Mouse (Mus musculus) A20 (cell line): ENCODE measurements around the gene Tmem256.
A peak's percentile ranks its signal among the peaks of the same experiment; 100 is the strongest.

Experiments
- DNase-seq: peaks from one replicate; pipeline ENCODE4 v3.0.0-alpha.2; 2011; ENCODE audit warnings: low read depth, low spot score

Gene Tmem256

DNA sequence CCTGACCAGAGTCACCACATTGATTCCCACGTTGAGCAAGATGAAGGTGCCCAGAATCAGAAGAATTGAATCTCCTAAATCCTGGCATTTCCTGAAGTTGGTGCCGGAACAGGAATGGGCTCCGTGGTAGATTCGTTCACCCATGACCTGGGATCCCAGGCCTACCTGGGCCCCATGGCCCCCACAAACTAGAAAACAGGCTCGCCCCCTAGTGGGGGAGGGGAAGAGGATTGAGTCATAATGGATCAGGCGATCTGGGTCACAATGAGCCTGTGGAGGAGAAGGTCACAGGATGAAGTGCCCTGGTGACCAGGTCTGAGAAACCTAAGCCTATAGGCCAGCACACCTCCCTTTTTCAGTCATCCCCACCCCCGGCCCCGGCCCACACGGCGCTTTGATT, 23.2 kb upstream of the Tmem256 start, which contains the start of gene Gm39566:
Gene Gm39566, minus strand, starts transcription at position 144 of the 400 bp plus-strand sequence.
- no peak for DNase-seq

DNA sequence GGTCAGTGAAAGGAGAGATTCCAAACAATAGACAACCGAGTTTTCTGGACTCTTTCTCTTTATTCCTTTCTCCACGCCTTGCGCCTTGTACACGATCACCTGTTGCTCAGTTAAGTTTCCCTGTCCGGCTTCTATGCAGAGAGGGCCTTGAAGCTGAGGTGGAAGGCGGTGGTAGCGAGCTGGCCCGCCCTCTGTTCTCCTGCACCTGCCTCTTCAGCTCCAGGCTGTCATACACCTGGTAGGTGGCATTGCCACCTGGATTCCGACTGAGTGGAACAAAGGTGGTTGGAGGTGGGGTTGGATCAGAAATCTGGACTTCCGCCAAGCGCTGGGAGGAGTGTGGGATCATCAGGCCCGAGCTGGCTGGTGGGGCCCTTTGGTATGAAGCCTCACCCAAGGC, 21.8 kb upstream of the Tmem256 start:
- no peak for DNase-seq

DNA sequence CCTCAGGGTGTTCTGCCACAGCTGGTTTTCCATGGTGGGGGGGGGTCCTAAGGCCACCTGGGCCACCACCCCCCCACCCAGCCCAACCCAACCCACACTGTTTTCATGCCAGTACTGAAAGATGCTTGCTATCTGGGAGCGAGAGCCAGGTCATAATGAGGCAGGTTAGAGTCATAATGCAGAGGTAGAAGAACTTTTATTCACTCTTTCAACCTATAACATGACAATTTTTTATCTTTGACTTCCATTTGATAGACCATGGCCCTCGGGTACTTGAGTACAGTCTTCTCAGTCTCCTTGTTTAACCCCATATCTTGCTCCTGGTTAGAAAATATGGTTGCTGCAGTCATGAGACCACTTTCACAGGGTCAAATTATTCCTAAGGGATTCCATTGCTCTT, 19.9 kb upstream of the Tmem256 start, which contains the start of gene Spem2:
Gene Spem2, minus strand, starts transcription at position 101 of the 400 bp plus-strand sequence.
- DNase-seq, result no peak

DNA sequence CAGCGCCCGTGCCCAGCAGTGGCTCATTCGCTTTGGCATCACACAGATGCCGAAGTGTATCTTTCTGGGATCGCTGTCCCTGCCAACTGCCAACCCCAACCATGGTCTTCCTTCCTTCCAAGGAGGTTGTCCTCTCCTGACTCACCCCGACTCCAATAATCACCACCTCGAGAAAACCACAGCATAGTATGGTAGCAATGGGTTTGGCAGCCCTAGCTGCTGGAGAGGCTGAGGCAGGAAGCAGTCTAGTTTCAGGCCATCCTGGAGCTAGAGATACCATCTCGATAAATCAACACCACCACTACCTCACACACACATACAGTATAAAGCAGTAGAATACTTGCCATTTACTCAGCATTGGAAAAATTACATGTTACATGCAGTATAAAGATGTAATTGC, 19.4 kb upstream of the Tmem256 start:
- no peak for DNase-seq

GRCm38 (mm10) chr11:69822080-69822479, 16.2 kb upstream of the Tmem256 start, which contains the start of gene Spem1:
Gene Spem1 (minus strand): TSS chr11:69822180.
- no peak for DNase-seq

- DNase-seq, result no peak
Measured at GRCm38 (mm10) chr11:69823456-69823855, 14.9 kb upstream of the Tmem256 start.

DNA sequence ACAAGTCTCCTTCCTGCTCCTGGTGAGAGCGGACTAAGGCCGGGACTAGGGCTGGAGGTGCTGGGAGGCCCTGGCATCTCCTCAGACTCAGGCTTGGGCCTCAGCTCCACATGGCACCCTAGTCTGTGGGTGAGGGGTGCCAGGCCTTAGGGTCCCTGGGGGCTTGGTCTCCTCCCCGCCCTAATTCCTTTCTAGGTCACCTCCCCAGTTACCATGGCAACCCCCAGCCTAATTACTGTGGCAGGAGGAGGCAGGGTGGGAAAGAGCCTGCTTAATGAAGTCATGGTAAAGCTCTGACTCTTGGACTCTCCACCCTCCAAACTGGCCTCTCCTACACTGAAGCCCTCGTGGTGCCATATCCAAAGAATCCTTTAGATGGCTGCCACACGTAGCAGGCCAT, 9.5 kb upstream of the Tmem256 start:
- no peak for DNase-seq

DNA sequence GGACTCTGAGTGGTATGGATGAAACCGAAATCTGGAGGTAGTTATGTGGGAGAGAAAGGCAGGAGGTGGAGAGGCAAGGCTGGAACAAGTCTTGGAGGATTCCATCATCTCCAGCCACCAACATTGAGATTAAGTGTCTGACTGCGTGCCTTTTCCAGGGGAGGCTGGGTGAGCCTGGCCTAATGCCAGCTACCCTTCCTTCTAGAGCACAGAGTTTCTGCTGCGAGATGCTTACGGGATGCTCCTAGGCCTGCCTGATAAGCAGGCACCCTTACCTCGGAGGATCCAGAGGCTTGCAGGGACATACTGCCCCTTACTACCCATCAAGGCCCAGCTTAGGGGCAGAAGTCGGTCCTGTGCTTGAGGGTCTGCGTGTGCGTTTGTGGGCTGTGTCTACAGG, 4.8 kb upstream of the Tmem256 start:
- DNase-seq, result no peak

DNA sequence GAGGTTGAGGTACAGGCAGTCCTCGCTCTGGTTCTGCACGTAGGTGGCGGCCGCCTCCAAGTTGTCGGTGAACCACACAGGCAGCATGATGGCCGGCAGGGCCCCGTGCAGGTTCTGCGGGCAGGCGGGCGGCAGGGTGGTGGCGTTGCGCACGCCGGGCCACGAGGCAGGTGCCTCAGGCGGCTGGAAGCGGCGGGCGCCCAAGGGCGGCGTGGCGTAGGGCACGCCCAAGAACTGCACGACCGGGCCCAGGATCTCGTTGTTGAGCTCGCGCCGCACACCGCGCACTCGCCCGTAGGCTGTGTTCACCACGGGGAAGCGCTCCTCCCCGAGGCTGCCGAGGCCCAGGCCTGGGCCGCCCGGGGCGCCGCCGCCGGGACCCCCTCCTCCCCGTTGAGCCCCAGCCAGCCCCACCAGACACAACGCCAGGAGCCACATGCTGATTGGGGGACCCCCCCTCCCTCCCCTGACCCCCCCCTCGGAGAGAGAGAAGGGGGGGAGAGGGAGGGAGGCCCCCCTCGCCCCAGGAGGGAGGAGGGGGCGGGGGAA, 4.2 kb upstream of the Tmem256 start:
- DNase-seq, result no peak

DNA sequence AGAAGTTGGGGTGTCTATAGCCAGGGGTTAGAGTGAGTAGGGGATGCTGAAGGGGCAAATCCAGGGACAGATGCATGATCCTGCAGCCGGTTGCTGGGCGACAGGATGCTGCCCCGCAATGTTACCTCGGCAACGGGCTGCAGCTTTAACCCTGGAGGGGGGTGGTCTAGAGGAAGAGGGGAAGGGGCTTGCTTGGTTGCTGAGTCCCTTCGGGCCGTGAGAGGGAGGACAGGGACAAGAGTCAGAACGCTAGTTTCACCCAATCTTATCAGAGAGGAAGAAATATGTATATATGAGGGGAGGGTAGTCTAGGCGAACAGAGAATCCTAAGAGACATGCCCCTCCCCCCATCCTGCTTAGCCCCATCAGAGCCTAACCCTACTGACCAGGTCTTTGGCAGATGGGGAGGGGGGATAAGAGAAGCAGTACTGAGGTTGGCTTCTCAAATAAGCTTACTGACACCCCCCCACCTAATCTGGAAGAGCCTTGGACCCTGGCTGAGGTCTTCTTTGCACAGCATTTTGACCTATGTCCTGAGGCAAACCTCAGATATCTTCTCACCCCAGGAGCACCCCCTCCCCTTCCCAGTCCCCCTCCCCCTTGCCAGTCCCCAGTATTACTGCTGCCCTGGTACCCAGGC, 2.9 kb upstream of the Tmem256 start:
- no peak for DNase-seq

- no peak for DNase-seq
Measured at GRCm38 (mm10) chr11:69835966-69836335, 2.4 kb upstream of the Tmem256 start.

GRCm38 (mm10) chr11:69836703-69837576, 1.4 kb upstream of the Tmem256 start:
- DNase-seq, result peak; percentile 23

DNA sequence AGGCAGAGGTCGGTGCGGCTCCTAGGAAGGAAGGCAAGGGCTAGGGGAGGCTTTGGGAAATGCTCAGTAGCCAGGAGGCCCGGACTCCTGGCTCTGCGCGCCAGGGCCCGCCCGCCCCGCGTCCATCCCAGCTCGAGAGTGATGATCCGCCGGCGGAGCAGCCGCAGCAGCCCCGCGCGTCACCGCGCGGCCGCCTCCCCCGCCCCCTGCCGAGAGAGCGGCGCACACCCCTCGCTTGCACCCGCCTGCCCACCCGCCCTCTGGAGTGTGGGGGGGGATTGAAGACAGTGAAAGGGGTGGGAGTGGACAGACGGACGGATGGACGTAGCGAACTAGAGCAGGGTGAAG, 736 bp upstream of the Tmem256 start, which contains the start of gene Nlgn2:
Gene Nlgn2, minus strand, starts transcription at position 181 of the 348 bp plus-strand sequence.
- DNase-seq, result no peak

DNA sequence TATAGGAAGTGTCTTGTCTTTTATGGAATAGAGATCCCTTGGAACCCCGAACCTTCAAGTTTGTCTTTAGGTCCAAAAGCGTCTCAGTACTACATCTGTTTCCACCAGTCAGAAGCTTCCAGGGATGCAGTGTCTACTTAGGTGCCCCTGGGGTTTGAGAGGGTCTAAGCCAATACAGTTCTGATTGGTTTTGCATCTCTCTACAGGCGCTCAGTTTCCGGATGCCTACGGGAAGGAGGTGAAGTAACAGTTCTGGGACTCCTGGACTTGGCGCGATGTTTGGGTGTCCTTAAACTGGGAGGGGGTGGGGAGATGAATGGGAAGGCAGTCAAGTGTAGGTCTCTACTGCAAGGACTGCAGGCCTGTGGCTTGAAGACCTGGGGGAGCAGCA, 395 bp downstream of the Tmem256 start:
- no peak for DNase-seq

GRCm38 (mm10) chr11:69846198-69846680, 7.9 kb downstream of the Tmem256 start, which contains the start of gene Plscr3:
Gene Plscr3 (plus strand): TSS chr11:69846376.
- DNase-seq, result peak; percentile 93

- DNase-seq, result no peak
Measured at GRCm38 (mm10) chr11:69846738-69847688, 8.7 kb downstream of the Tmem256 start.

DNA sequence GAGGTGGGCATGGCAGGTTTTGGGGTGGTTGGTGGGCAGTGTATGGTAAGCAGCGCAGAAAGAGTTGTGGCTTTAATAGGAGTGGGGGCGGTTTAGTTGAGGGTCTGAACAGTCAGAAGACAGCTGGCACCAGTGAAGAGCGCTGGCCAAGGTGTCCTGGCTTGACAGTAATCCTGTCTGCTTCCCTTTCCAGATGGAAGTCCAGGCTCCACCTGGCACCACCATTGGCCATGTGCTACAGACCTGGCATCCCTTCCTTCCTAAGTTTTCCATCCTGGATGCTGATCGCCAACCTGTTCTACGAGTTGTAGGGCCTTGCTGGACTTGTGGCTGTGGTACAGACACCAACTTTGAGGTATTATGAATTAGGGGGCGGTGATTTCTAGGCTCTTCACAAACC, 9.7 kb downstream of the Tmem256 start:
- no peak for DNase-seq

DNA sequence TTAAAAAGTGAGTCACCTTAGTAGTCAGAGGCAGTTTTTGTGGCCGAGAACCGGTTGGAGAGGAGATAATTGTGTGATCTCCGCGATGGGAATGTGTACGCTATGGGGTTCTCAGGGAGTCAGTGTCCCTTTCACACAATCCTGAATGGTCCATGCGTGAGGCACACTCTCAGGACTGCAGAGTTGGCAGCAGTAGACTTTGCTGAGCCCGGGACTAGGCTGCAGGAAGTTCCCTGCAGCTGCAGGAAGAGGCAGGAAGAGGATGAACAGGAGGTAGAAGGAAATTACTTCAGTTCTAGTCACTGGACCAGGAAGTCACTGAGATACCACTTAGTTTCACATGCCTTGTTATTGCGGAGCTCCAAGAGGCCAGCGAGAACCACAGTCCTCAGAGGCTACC, 10.8 kb downstream of the Tmem256 start:
- DNase-seq, result no peak

DNA sequence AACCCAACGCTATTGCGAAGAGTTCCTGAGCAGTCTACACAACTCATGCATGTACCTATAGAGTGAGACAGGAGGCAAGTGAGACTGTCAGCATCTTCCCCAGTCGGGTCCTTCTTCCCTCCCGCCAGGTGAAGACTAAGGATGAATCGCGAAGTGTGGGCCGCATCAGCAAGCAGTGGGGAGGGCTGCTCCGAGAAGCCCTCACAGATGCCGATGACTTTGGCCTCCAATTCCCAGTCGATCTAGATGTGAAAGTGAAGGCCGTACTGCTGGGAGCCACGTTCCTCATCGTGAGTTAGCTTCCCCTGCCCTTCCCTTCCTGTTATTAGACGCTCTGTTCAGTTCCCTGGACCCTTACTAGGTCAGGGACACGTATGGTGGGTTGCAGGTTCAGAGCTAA, 11.6 kb downstream of the Tmem256 start:
- DNase-seq, result no peak

DNA sequence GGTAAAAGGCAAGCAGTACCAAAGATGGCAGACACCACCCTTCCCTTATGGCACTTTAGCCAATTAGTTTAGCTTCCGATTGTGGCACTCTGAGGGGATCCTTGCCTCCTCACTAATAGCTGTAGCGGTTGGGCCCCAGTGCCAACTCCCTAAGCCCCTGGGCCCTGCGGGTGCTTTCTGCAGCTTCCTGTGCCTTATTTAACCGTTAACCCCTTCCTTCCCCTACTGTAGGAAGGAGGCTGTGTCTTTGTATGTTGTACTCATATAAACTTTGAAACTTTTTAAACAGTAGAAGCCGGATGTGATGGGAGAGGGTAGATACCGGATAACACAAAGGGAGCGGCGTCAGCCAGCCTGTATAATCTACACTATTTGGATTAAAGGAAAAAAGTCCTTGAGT, 12.4 kb downstream of the Tmem256 start:
- DNase-seq, result no peak

GRCm38 (mm10) chr11:69853994-69854393, 15.7 kb downstream of the Tmem256 start:
- DNase-seq, result no peak
